Mouse (Mus musculus): ENCODE results near the gene Kif3c.

Kif3c gene

GRCm38 (mm10) chr12:3364508-3365448 is at the start of gene Kif3c:
Gene Kif3c, plus strand, starts transcription at chr12:3365132.
- DNase-seq (ENCODE audit: low spot score), result peak; percentile 90

GRCm38 (mm10) chr12:3316083-3316482 is 48.8 kb upstream of the Kif3c start:
- DNase-seq (ENCODE audit: low spot score), result no peak

- DNase-seq (ENCODE audit: low spot score), result no peak
Observed at GRCm38 (mm10) chr12:3316937-3317336, 48.0 kb upstream of the Kif3c start.

- DNase-seq (ENCODE audit: low spot score), result no peak
Observed at GRCm38 (mm10) chr12:3319377-3319776, 45.6 kb upstream of the Kif3c start.

- DNase-seq (ENCODE audit: low spot score), result no peak
Observed at GRCm38 (mm10) chr12:3323241-3323640, 41.7 kb upstream of the Kif3c start.

- DNase-seq (ENCODE audit: low spot score), result no peak
Observed at GRCm38 (mm10) chr12:3325232-3325631, 39.7 kb upstream of the Kif3c start.

GRCm38 (mm10) chr12:3329677-3330076 is 35.3 kb upstream of the Kif3c start:
- no peak for DNase-seq (ENCODE audit: low spot score)

- DNase-seq (ENCODE audit: low spot score), result no peak
Observed at GRCm38 (mm10) chr12:3338931-3339330, 26.0 kb upstream of the Kif3c start.

DNA sequence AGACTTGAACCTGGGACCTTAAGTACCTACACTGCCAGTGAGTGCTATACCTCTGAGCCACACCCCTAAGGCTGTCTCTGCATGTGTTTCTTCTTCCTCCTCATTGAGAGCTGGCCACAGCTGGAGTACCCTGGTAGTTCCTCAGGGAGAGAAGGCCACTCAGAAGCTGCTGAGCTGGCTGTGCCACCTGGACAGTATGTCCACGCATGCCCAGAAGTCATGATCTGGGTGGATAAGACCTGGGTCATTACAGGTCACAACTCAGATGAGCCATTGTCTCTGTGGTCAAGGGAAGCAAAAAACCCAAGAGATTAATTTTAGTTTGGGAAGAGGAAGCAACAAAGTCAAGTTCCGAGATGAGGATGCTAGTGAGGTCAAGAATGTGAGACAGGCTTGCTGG is 20.8 kb upstream of the Kif3c start:
- no peak for DNase-seq (ENCODE audit: low spot score)

- no peak for DNase-seq (ENCODE audit: low spot score)
Observed at GRCm38 (mm10) chr12:3345038-3345437, 19.9 kb upstream of the Kif3c start.

DNA sequence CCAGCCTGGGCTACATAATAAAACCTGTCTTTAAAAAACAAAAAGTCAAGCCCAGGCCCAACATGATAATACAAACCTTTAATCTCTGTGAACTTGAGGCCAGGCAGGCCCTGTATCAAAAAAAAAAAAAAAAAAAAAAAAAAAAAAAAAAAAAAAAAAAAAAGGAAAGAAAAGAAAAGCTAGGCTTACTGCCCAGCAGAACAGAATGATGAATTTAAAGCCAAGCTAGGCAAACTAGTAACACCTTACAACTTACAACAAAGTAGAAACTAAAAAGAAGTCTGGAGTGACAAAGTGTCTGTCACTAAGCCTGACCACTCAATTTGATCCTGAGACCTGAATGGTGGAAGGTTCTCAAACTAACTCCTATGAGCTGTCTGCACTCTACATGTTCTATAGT is 17.2 kb upstream of the Kif3c start:
- no peak for DNase-seq (ENCODE audit: low spot score)

GRCm38 (mm10) chr12:3349387-3349786 is 15.5 kb upstream of the Kif3c start:
- no peak for DNase-seq (ENCODE audit: low spot score)

- DNase-seq (ENCODE audit: low spot score), result no peak
Observed at GRCm38 (mm10) chr12:3350136-3350535, 14.8 kb upstream of the Kif3c start.

- DNase-seq (ENCODE audit: low spot score), result no peak
Observed at GRCm38 (mm10) chr12:3352216-3352615, 12.7 kb upstream of the Kif3c start.

DNA sequence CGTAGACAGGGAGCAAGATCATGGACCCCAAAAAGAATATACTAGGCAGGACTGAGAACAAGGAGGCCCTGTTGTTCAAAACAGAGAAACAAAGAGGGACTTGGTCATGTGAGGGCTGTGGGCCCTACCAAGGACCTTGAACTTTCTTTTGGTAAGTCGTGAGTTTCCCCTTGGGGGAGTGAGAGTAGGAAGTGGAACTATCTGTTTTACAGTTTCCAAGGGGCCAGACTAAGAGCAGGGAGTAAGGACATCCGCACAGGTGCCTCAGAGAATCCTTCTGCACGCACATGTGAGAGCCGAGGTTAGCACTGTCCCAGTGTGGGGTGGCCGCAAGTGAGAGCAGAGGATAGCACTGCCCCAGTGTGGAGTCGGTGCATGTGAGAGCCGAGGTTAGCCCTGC is 9.9 kb upstream of the Kif3c start:
- DNase-seq (ENCODE audit: low spot score), result no peak

- no peak for DNase-seq (ENCODE audit: low spot score)
Observed at GRCm38 (mm10) chr12:3356824-3357223, 8.1 kb upstream of the Kif3c start.

DNA sequence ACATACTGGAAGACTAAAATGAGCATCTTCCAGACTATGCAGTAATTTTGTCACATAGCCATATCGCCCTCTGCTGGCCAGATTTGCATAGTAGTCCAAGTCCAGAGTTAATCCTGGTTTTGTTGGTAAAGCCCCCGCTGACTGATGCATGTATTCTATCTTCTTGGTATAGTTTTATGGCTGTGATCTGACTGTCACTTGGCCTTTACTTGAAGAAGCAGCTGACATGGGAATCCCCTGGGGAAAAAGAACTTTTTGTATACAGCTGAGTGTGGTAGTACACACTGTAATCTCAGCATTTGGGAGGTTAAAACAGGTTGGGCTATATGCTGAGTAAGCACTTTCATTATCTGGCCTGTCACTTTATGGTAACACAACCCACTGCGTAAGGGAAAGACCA is 5.6 kb upstream of the Kif3c start:
- DNase-seq (ENCODE audit: low spot score), result peak; percentile 82

DNA sequence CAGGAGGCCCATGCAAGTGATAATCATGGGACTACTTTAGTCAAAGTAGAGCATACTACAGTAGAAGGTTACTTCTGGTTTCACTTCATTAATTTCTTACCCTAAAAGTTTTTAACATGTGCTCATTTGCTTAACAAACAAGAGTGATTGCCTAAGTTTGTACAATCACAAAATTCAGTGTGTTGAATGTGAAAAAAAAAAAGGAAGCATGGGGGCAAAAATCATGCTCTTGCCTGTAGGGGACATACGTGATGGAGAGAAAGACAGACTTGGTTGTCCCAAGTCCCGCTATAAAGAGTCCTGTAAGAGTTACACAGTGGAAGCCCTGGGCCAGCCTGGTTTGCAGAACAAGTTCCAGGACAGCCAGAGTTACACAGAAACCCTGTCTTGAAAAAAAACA is 4.9 kb upstream of the Kif3c start:
- no peak for DNase-seq (ENCODE audit: low spot score)

DNA sequence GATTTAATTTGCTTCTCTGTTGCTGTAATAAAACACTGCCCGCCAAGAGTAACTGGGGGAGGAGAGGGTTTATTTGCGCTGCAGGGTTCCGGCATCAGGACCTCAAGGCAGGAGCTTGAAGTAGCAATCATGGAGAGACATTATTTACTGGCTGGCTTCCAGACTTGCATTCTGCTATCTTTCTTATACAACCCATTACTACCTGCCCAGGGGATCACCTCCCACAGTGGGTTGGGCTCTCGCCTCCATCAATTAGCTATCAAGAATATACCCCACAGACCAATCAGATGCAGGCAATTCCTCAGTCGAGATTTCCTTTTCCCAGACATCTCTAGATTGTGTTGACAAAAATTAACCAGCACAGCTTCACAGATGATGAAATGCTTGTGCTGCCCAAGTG is 856 bp upstream of the Kif3c start:
- no peak for DNase-seq (ENCODE audit: low spot score)

DNA sequence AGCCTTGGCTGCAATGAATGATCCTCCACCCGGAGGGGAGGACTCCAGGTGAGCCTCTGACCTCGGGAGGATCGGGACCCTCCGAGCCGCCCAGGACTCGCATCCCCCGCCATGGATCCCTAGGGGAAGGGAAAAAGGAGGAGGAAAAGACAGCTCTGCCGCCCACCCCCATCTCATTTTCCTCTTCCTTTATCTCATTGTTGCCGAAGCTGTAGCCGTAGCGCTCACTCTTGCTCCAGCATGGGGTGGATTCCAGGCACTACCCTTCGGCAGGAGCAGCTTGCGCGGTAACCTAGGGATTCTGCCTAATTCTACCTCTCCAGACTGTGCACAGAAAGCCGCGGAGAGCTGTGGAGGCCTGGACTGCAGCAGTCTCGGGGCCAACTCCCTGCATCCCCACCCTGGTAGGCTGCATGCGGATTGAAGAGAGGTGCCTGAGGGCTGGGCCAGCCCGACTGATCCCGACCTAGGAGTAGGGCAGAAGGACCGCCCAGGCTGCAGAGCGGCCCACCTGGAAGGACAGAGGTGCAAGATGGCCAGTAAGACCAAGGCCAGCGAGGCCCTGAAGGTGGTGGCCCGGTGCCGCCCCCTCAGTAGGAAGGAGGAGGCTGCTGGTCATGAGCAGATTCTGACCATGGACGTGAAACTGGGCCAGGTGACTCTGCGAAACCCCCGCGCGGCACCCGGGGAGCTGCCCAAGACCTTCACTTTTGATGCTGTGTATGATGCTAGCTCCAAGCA is 687 bp downstream of the Kif3c start:
- no peak for DNase-seq (ENCODE audit: low spot score)

DNA sequence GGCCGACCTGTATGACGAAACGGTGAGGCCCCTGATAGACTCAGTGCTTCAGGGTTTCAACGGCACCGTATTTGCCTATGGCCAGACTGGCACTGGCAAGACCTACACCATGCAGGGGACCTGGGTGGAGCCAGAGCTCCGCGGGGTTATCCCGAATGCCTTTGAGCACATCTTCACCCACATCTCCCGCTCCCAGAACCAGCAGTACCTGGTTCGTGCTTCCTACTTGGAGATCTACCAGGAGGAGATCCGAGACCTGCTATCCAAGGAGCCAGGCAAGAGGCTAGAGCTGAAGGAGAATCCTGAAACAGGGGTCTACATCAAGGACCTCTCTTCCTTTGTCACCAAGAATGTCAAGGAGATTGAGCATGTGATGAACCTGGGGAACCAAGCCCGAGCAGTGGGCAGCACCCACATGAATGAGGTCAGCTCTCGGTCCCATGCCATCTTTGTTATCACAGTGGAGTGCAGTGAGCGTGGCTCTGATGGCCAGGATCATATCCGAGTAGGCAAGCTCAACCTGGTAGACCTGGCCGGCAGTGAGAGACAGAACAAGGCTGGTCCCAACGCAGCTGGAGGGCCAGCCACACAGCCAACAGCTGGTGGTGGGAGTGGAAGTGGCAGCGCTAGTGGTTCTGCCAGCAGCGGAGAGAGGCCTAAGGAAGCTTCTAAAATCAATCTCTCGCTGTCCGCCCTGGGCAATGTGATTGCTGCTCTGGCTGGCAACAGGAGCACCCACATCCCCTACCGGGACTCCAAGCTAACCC is 1.4 kb downstream of the Kif3c start:
- DNase-seq (ENCODE audit: low spot score), result no peak

- DNase-seq (ENCODE audit: low spot score), result no peak
Observed at GRCm38 (mm10) chr12:3366957-3367260, 2.0 kb downstream of the Kif3c start.

- DNase-seq (ENCODE audit: low spot score), result no peak
Observed at GRCm38 (mm10) chr12:3368771-3369170, 3.8 kb downstream of the Kif3c start.

Data from embryo, embryonic 10.5 days (tissue).